Mouse (Mus musculus): Measurements from ENCODE around the gene Vmn2r93. TPM values are rescaled to one million over a fixed set of nuclear protein-coding genes. Genes with fewer than 3 reads are reported as not detected.

The Vmn2r93 gene
- not detected in 2 replicates for polyA plus RNA-seq (2011; ENCODE audit: insufficient read depth, insufficient read length, low read depth, missing spikeins)

GRCm38 (mm10) chr17:18297799-18298198 is at the start of gene Vmn2r93:
Vmn2r93 (plus strand) TSS chr17:18298099.
- Histone ChIP-seq H3K4me1 (ENCODE audit: control insufficient read depth, insufficient read depth, low read length) (no peaks in the 10 kb centered on the region), H3K4me3 (ENCODE audit: low read depth, low read length) (no peak within 1 kb of the TSS), H3K27ac (ENCODE audit: insufficient read depth, low read length) (no peak within 1 kb of the TSS), H3K27me3 (ENCODE audit: control insufficient read depth, insufficient read depth, low read length, poor library complexity, severe bottlenecking) (no peaks in the 10 kb centered on the region), H3K36me3 (ENCODE audit: control insufficient read depth, insufficient read depth, low read length, poor library complexity, severe bottlenecking) (no peaks in the 10 kb centered on the region), H3K9ac (ENCODE audit: low read depth, poor library complexity, severe bottlenecking) (no peak within 1 kb of the TSS), H3K9me3 (replicated peaks; ENCODE audit: control insufficient read depth, insufficient read depth, low read length, poor library complexity, severe bottlenecking) (no peaks in the 10 kb centered on the region)
- TF ChIP-seq POLR2A (IDR thresholded peaks at IDR 0.05; ENCODE audit: insufficient read depth, low read length): no peak
- no peak for TF ChIP-seq EP300 (IDR thresholded peaks at IDR 0.05; ENCODE audit: insufficient read depth, low read depth, low read length)
- no peak for TF ChIP-seq CTCF (IDR thresholded peaks at IDR 0.05; ENCODE audit: low read depth, low read length)

- H3K36me3 ChIP-seq (ENCODE audit: control insufficient read depth, insufficient read depth, low read length, poor library complexity, severe bottlenecking): no peaks in the 10 kb centered on the region
- no peak within 1 kb of the TSS for H3K27ac ChIP-seq (ENCODE audit: insufficient read depth, low read length)
- H3K27me3 ChIP-seq (ENCODE audit: control insufficient read depth, insufficient read depth, low read length, poor library complexity, severe bottlenecking): no peaks in the 10 kb centered on the region
- H3K9me3 ChIP-seq (replicated peaks; ENCODE audit: control insufficient read depth, insufficient read depth, low read length, poor library complexity, severe bottlenecking): no peaks in the 10 kb centered on the region
- H3K4me1 ChIP-seq (ENCODE audit: control insufficient read depth, insufficient read depth, low read length): no peaks in the 10 kb centered on the region
- H3K4me3 ChIP-seq (ENCODE audit: low read depth, low read length): no peak within 1 kb of the TSS
- TF ChIP-seq EP300 (IDR thresholded peaks at IDR 0.05; ENCODE audit: insufficient read depth, low read depth, low read length): no peak
- no peak for TF ChIP-seq POLR2A (IDR thresholded peaks at IDR 0.05; ENCODE audit: insufficient read depth, low read length)
- H3K9ac ChIP-seq (ENCODE audit: low read depth, poor library complexity, severe bottlenecking): no peak within 1 kb of the TSS
Measured at GRCm38 (mm10) chr17:18277656-18278055, 20.2 kb upstream of the Vmn2r93 start, which contains the start of gene Vmn2r94. Vmn2r94 (minus strand) TSS chr17:18277756.

- H3K9ac ChIP-seq (ENCODE audit: low read depth, poor library complexity, severe bottlenecking): no peak overlapping the region
- H3K27ac ChIP-seq (ENCODE audit: insufficient read depth, low read length): no peak overlapping the region
- H3K4me1 ChIP-seq (ENCODE audit: control insufficient read depth, insufficient read depth, low read length): no peaks in the 10 kb centered on the region
- TF ChIP-seq POLR2A (IDR thresholded peaks at IDR 0.05; ENCODE audit: insufficient read depth, low read length) (no peak), EP300 (IDR thresholded peaks at IDR 0.05; ENCODE audit: insufficient read depth, low read depth, low read length) (no peak), CTCF (IDR thresholded peaks at IDR 0.05; ENCODE audit: low read depth, low read length) (no peak)
- no peak overlapping the region for H3K4me3 ChIP-seq (ENCODE audit: low read depth, low read length)
- no peaks in the 10 kb centered on the region for H3K9me3 ChIP-seq (replicated peaks; ENCODE audit: control insufficient read depth, insufficient read depth, low read length, poor library complexity, severe bottlenecking)
- H3K36me3 ChIP-seq (ENCODE audit: control insufficient read depth, insufficient read depth, low read length, poor library complexity, severe bottlenecking): no peaks in the 10 kb centered on the region
- H3K27me3 ChIP-seq (ENCODE audit: control insufficient read depth, insufficient read depth, low read length, poor library complexity, severe bottlenecking): no peaks in the 10 kb centered on the region
Measured at GRCm38 (mm10) chr17:18323031-18323430, 25.1 kb downstream of the Vmn2r93 start.

GRCm38 (mm10) chr17:18360007-18360406 is 62.1 kb downstream of the Vmn2r93 start:
- Histone ChIP-seq H3K9ac (ENCODE audit: low read depth, poor library complexity, severe bottlenecking) (no peak overlapping the region), H3K27ac (ENCODE audit: insufficient read depth, low read length) (no peak overlapping the region)

GRCm38 (mm10) chr17:18360602-18361001 is 62.7 kb downstream of the Vmn2r93 start:
- no peak overlapping the region for H3K27ac ChIP-seq (ENCODE audit: insufficient read depth, low read length)
- TF ChIP-seq POLR2A (IDR thresholded peaks at IDR 0.05; ENCODE audit: insufficient read depth, low read length) (no peak), CTCF (IDR thresholded peaks at IDR 0.05; ENCODE audit: low read depth, low read length) (no peak), EP300 (IDR thresholded peaks at IDR 0.05; ENCODE audit: insufficient read depth, low read depth, low read length) (no peak)
- H3K9ac ChIP-seq (ENCODE audit: low read depth, poor library complexity, severe bottlenecking): no peak overlapping the region
- H3K4me3 ChIP-seq (ENCODE audit: low read depth, low read length): no peak overlapping the region
- H3K9me3 ChIP-seq (replicated peaks; ENCODE audit: control insufficient read depth, insufficient read depth, low read length, poor library complexity, severe bottlenecking): no peaks in the 10 kb centered on the region
- H3K4me1 ChIP-seq (ENCODE audit: control insufficient read depth, insufficient read depth, low read length): no peaks in the 10 kb centered on the region
- no peaks in the 10 kb centered on the region for H3K27me3 ChIP-seq (ENCODE audit: control insufficient read depth, insufficient read depth, low read length, poor library complexity, severe bottlenecking)
- no peaks in the 10 kb centered on the region for H3K36me3 ChIP-seq (ENCODE audit: control insufficient read depth, insufficient read depth, low read length, poor library complexity, severe bottlenecking)

More at GRCm38 (mm10) chr17:18360007-18360406, 62.1 kb downstream of the Vmn2r93 start:
- Histone ChIP-seq H3K27me3 (ENCODE audit: control insufficient read depth, insufficient read depth, low read length, poor library complexity, severe bottlenecking) (no peaks in the 10 kb centered on the region), H3K4me3 (ENCODE audit: low read depth, low read length) (no peak overlapping the region), H3K36me3 (ENCODE audit: control insufficient read depth, insufficient read depth, low read length, poor library complexity, severe bottlenecking) (no peaks in the 10 kb centered on the region), H3K9me3 (replicated peaks; ENCODE audit: control insufficient read depth, insufficient read depth, low read length, poor library complexity, severe bottlenecking) (no peaks in the 10 kb centered on the region), H3K4me1 (ENCODE audit: control insufficient read depth, insufficient read depth, low read length) (no peaks in the 10 kb centered on the region)
- TF ChIP-seq POLR2A (IDR thresholded peaks at IDR 0.05; ENCODE audit: insufficient read depth, low read length) (no peak), CTCF (IDR thresholded peaks at IDR 0.05; ENCODE audit: low read depth, low read length) (no peak), EP300 (IDR thresholded peaks at IDR 0.05; ENCODE audit: insufficient read depth, low read depth, low read length) (no peak)

Other genes with a start within 250 kb of the Vmn2r93 start
- gene Vmn2r124, start 248.7 kb upstream of the Vmn2r93 start, polyA plus RNA-seq (2011; ENCODE audit: insufficient read depth, insufficient read length, low read depth, missing spikeins): 0.13 and 0.20 TPM in 2 replicates
- not detected in 2 replicates for gene Vmn2r91, start 213.1 kb upstream of the Vmn2r93 start, polyA plus RNA-seq (2011; ENCODE audit: insufficient read depth, insufficient read length, low read depth, missing spikeins)
- gene Vmn2r92, start 146.2 kb upstream of the Vmn2r93 start, polyA plus RNA-seq (2011; ENCODE audit: insufficient read depth, insufficient read length, low read depth, missing spikeins): not detected in 2 replicates
- 0.26 TPM in 1 of 2 replicates, not detected in the other for gene Vmn2r94, start 20.3 kb upstream of the Vmn2r93 start, polyA plus RNA-seq (2011; ENCODE audit: insufficient read depth, insufficient read length, low read depth, missing spikeins)
- not detected in 2 replicates for gene Vmn2r95, start 126.0 kb downstream of the Vmn2r93 start, polyA plus RNA-seq (2011; ENCODE audit: insufficient read depth, insufficient read length, low read depth, missing spikeins)

Measured in ES-Bruce4 (cell line).